Mouse (Mus musculus) lung, embryonic 16.5 days (tissue): ENCODE results near the gene Nr1h2. TPM values are rescaled to one million over a fixed set of nuclear protein-coding genes. Genes with fewer than 3 reads are reported as not detected.

Experiments used
- ATAC-seq: fragments of 200-750 bp; cut with Nextera tagmentation; 2 replicates; pipeline ENCODE4 v1.8.0; 2017; ENCODE audit warnings: low read depth, mild to moderate bottlenecking, moderate library complexity
- H3K27ac ChIP-seq: fragments of 300-500 bp; sonication (generic); 2 replicates; pipeline ENCODE4 v1.5.1; 2014; ENCODE audit warnings: mild to moderate bottlenecking, control low read depth, low read length
- H3K27me3 ChIP-seq: fragments of 300-500 bp; sonication (generic); 2 replicates; pipeline ENCODE4 v1.6.1; 2014; ENCODE audit warnings: low read depth, low read length, mixed read lengths; ENCODE audit not compliant: control insufficient read depth, insufficient read depth
- H3K36me3 ChIP-seq: fragments of 300-500 bp; sonication (generic); 2 replicates; pipeline ENCODE4 v1.6.1; 2014; ENCODE audit warnings: low read length; ENCODE audit not compliant: control insufficient read depth, insufficient read depth
- H3K4me1 ChIP-seq: fragments of 300-500 bp; sonication (generic); replicated peaks from 2 replicates; pipeline ENCODE4 v1.6.1; 2014; ENCODE audit warnings: low read length, mixed read lengths; ENCODE audit not compliant: control insufficient read depth, insufficient read depth
- H3K4me2 ChIP-seq: fragments of 300-500 bp; sonication (generic); 2 replicates; pipeline ENCODE4 v1.6.1; 2014; ENCODE audit warnings: low read depth, low read length, control low read depth
- H3K4me3 ChIP-seq: fragments of 300-500 bp; sonication (generic); 2 replicates; pipeline ENCODE4 v1.5.1; 2014; ENCODE audit warnings: mild to moderate bottlenecking, low read length, control low read depth
- H3K9ac ChIP-seq: fragments of 300-500 bp; sonication (generic); 2 replicates; pipeline ENCODE4 v1.6.1; 2014; ENCODE audit warnings: low read length, control low read depth
- H3K9me3 ChIP-seq: fragments of 300-500 bp; sonication (generic); 2 replicates; pipeline ENCODE4 v1.6.1; 2016; ENCODE audit warnings: low read length; ENCODE audit not compliant: control insufficient read depth
- WGBS: fragments of 180-500 bp; shearing (Covaris S2); extraction: QIAGEN DNeasy Blood & Tissue Kit; methylation state at CpG from one replicate; pipeline ENCODE4 v1.1.7; 2014; 5-methylcytosine and 5-hydroxymethylcytosine counted together
- polyA plus RNA-seq: library from polyadenylated mRNA; unstranded; fragments of >200 nt; fragmentation: Nextera tagmentation; extraction: Ambion mirVana; gene quantifications from 2 replicates; pipeline ENCODE4 v1.2.1, GENCODE M21; 2015

Nr1h2 gene
- 86.2 and 87.0 TPM in 2 replicates for polyA plus RNA-seq

DNA sequence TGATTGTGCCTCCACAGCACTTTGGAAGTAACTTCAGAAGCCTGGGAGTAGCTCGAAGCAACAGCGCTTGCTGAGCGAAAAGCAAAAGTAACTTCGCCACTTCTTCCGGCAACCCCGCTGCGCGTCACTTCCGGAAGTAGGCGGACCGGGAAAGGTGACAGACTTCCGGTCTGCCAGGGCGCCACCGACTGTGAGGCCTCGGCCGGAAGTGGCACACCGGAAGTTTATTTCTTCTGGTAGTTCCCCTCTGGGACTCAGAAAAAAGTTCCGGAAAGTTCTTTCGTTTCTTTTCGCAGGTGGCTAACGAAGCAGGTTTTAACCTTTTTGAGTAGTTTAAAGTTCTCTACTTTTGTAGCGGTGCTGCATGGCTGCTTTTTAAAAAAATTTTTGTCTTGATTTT is at the start of gene Nr1h2:
Gene Nr1h2 (minus strand): TSS at position 126 of the 400 bp plus-strand sequence.
- H3K9ac ChIP-seq, result peak within 1 kb of the TSS; percentile 82
- H3K4me1 ChIP-seq, result peaks cover 9% of the 10 kb centered on the region; the same call in 1 of the 2 replicates
- H3K9me3 ChIP-seq, result no peaks in the 10 kb centered on the region
- H3K4me3 ChIP-seq, result peak within 1 kb of the TSS; percentile 85
- peak; percentile 89 for ATAC-seq
- peaks cover 28% of the 10 kb centered on the region for H3K36me3 ChIP-seq
- peak within 1 kb of the TSS; percentile 77 for H3K4me2 ChIP-seq
- under 1% methylated on average over 22 of the region's 22 CpGs for WGBS
- no peaks in the 10 kb centered on the region for H3K27me3 ChIP-seq
- peak within 1 kb of the TSS; percentile 100 for H3K27ac ChIP-seq

- no peak for ATAC-seq
- H3K4me1 ChIP-seq, result peaks cover 10% of the 10 kb centered on the region; the same call in 1 of the 2 replicates
- WGBS, result 4% methylated on average over 20 of the region's 20 CpGs
- H3K36me3 ChIP-seq, result no peaks in the 10 kb centered on the region
- H3K4me3 ChIP-seq, result no peak overlapping the region
- no peak overlapping the region for H3K9ac ChIP-seq
- peaks cover 32% of the 10 kb centered on the region for H3K27me3 ChIP-seq
- peak overlapping the region; percentile 55 for H3K4me2 ChIP-seq
- H3K9me3 ChIP-seq, result no peaks in the 10 kb centered on the region
- no peak overlapping the region for H3K27ac ChIP-seq
Observed at GRCm38 (mm10) chr7:44603186-44603855, 49.6 kb upstream of the Nr1h2 start.

DNA sequence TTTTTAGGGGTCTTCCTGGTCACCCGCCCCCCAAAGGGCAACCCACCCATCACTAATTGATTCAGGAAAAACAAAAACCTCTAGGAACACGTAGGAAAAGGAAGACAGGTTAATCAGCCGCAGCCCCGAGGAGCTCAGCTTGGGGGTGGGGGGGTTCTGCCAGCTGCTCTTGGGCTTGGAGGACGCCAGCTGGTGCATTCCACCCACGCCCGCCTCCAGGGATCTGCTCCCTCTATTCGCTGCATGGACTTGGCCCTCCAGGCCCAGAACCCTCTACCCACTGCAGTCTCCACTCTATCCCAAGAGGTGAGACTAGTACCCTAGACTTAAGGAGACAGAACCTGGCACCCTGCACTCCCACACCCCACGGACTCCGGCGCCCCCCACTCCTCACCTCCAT is 48.7 kb upstream of the Nr1h2 start:
- Histone ChIP-seq H3K9ac (no peak overlapping the region), H3K27me3 (peaks cover 32% of the 10 kb centered on the region), H3K4me3 (no peak overlapping the region), H3K4me2 (no peak overlapping the region), H3K9me3 (no peaks in the 10 kb centered on the region), H3K36me3 (no peaks in the 10 kb centered on the region), H3K4me1 (peaks cover 10% of the 10 kb centered on the region; the same call in 1 of the 2 replicates), H3K27ac (no peak overlapping the region)
- WGBS, result 10% methylated on average over 11 of the region's 11 CpGs
- ATAC-seq, result no peak

DNA sequence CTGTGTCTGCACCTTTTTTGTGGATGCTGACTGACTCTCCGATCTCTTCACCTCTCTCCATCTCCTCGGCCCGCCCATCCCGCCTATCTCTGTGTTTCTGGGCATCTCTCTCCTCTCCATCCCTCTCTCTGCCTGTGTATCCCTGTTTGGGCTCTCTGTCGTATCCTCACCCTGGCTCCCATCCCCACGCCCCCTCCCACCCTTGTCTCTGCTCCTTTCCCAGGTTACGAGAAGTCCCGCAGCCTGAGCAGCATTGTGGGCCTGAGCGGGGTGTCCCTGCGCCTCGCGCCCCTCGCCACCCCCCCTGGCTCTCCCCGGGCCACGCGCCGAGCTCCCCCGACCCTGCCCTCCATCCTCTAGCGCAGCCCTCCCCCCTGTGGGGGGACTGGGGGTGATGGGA is 47.9 kb upstream of the Nr1h2 start:
- Histone ChIP-seq H3K36me3 (no peaks in the 10 kb centered on the region), H3K27me3 (peaks cover 32% of the 10 kb centered on the region), H3K4me2 (no peak overlapping the region), H3K9ac (no peak overlapping the region), H3K4me3 (no peak overlapping the region), H3K9me3 (no peaks in the 10 kb centered on the region), H3K27ac (no peak overlapping the region), H3K4me1 (peaks cover 9% of the 10 kb centered on the region; the same call in 1 of the 2 replicates)
- WGBS, result 13% methylated on average over 18 of the region's 19 CpGs
- ATAC-seq, result no peak

DNA sequence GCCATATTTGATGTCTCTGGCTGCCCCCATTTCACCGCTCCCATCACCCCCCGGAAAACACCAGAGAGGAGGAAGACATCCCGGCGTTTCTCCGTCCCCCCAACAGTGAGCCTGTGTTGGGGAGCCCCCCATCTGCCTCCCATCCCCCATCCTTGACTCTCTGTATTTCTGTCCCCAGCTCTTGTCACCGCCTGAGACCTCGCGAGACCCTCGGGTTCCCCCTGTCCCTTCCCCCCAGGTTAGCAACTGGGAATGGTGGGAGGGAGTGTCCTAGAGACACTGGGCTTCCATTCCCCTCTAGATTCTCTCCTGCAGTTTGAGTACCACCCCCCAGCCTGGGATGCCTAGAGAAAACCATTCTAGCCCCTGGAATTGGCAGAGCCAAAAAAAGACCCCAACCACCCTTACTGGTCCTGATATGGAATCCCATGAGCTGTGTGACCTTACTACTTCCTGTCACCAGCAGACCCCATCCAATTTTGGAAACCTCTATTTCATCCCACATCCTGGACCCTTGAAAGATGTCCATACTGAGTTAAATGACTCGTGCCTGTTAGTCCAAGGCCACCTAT is 47.0 kb upstream of the Nr1h2 start:
- H3K4me3 ChIP-seq, result no peak overlapping the region
- H3K9me3 ChIP-seq, result no peaks in the 10 kb centered on the region
- ATAC-seq, result no peak
- no peak overlapping the region for H3K4me2 ChIP-seq
- peaks cover 32% of the 10 kb centered on the region for H3K27me3 ChIP-seq
- no peak overlapping the region for H3K9ac ChIP-seq
- WGBS, result 79% methylated on average over 10 of the region's 10 CpGs
- peaks cover 4% of the 10 kb centered on the region; the same call in 1 of the 2 replicates for H3K4me1 ChIP-seq
- no peak overlapping the region for H3K27ac ChIP-seq
- H3K36me3 ChIP-seq, result no peaks in the 10 kb centered on the region

GRCm38 (mm10) chr7:44598336-44598735 is 44.6 kb upstream of the Nr1h2 start:
- H3K27me3 ChIP-seq, result peaks cover 27% of the 10 kb centered on the region
- no peak overlapping the region for H3K4me3 ChIP-seq
- no peaks in the 10 kb centered on the region for H3K36me3 ChIP-seq
- no peak overlapping the region for H3K4me2 ChIP-seq
- H3K9me3 ChIP-seq, result no peaks in the 10 kb centered on the region
- ATAC-seq, result no peak
- no peak overlapping the region for H3K27ac ChIP-seq
- peaks cover 8% of the 10 kb centered on the region; the same call in 1 of the 2 replicates for H3K4me1 ChIP-seq
- no peak overlapping the region for H3K9ac ChIP-seq
- 75% methylated on average over 11 of the region's 12 CpGs for WGBS

DNA sequence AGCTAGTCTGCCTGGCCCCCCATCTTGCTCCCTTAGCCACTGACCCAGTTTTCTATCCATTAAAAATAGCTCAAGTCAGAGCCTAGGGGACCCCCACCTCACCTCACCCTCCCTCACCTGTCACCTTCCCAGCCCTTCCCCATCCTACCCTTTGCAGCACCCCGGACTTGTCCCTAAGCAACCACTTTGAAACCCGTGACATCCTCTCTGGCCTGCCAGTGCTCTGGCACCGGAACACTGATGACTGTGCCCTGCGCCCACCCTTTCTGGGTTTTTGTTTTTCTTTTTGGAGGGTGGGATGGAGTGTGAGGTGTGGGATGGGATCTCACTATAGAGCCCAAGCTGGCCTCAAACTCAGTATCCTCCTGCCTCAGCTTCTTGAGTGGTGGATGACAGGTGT is 43.9 kb upstream of the Nr1h2 start:
- 89% methylated on average over 4 of the region's 4 CpGs for WGBS
- Histone ChIP-seq H3K4me3 (no peak overlapping the region), H3K27ac (no peak overlapping the region), H3K9me3 (no peaks in the 10 kb centered on the region), H3K4me1 (peaks cover 12% of the 10 kb centered on the region; the same call in 1 of the 2 replicates), H3K36me3 (no peaks in the 10 kb centered on the region), H3K4me2 (no peak overlapping the region), H3K9ac (no peak overlapping the region), H3K27me3 (peaks cover 27% of the 10 kb centered on the region)
- no peak for ATAC-seq

DNA sequence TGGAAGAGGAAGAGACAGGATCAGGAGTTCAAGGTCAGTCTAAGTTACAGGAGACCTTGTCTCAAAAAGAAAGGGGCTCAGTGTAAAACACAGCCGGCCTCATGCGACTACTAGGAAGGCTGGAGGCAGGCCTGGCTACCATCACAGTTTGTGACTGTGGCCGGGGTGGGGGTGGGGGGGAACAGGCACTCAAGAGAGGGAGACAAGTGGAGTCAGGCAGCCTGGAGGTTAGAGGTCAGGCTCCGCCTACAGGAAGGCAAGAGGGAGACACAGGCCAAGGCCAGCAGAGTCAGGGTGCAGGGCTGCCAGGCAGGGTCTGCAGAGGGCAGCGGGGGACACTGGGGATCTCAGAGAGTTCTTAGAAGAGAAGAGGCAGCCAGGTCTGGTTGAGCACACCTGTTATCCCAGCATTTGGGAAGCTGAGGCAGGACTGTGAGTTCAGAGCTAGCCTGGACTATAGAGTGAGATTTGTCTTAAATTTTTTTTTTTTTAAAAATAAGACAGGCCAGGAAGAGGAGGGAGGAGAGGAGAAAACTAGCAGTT is 43.3 kb upstream of the Nr1h2 start:
- Histone ChIP-seq H3K4me2 (no peak overlapping the region), H3K4me1 (peaks cover 17% of the 10 kb centered on the region; the same call in 1 of the 2 replicates), H3K4me3 (no peak overlapping the region), H3K9me3 (no peaks in the 10 kb centered on the region), H3K9ac (no peak overlapping the region), H3K36me3 (no peaks in the 10 kb centered on the region), H3K27me3 (peaks cover 28% of the 10 kb centered on the region), H3K27ac (no peak overlapping the region)
- no peak for ATAC-seq
- WGBS, result 47% methylated on average over 5 of the region's 5 CpGs

DNA sequence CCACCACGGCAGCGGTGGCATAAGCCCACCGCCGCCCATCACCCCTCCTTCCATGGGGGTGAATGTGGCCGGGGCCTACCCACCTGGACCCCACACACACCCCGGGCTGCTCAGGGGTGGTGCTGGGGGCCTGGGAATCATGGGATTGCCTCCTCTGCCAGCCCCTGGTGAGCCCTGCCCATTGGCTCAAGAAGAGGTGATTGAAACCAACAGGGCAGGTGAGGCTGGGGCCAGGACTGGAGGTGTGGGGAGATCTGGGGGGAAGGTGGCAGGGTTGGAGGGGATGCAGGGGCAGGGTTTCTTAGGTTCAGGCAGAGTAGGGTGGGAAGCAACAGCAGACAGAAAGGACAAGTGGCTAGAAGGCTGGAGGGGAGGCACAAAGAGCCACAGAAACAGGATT is 42.3 kb upstream of the Nr1h2 start:
- Histone ChIP-seq H3K9me3 (no peaks in the 10 kb centered on the region), H3K4me3 (no peak overlapping the region), H3K4me1 (peaks cover 24% of the 10 kb centered on the region; the same call in 1 of the 2 replicates), H3K27me3 (peaks cover 29% of the 10 kb centered on the region), H3K36me3 (no peaks in the 10 kb centered on the region), H3K4me2 (no peak overlapping the region), H3K27ac (no peak overlapping the region), H3K9ac (no peak overlapping the region)
- 88% methylated on average over 6 of the region's 6 CpGs for WGBS
- no peak for ATAC-seq
